Mouse (Mus musculus) urinary bladder, postnatal 14 days (tissue): ENCODE results near the gene Cpa1.

Experiments
- DNase-seq: peaks from one replicate; pipeline ENCODE4 v3.0.0; 2021; ENCODE audit warnings: low spot score

The Cpa1 gene

DNA sequence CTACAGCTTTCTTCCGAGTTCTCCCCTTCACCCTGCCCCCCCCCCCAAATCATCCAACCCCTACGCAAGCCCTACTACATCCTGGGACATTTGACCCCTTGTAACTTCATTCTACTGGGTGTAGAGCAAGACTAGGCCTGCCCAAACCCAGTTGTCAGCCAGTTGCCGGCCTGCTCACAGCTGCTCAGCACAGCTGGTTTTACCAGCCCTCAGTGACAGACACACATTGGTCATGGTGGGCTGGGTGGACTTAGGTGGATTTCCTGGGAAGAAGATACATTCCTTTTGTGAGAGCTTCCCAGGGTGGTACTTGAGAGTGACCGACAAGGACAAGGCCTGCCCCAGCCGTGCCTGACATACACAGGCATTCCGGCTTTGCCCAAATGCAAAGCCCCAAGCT, 18.0 kb upstream of the Cpa1 start:
- no peak for DNase-seq

- no peak for DNase-seq
Observed at GRCm38 (mm10) chr6:30621986-30622389, 17.0 kb upstream of the Cpa1 start.

DNA sequence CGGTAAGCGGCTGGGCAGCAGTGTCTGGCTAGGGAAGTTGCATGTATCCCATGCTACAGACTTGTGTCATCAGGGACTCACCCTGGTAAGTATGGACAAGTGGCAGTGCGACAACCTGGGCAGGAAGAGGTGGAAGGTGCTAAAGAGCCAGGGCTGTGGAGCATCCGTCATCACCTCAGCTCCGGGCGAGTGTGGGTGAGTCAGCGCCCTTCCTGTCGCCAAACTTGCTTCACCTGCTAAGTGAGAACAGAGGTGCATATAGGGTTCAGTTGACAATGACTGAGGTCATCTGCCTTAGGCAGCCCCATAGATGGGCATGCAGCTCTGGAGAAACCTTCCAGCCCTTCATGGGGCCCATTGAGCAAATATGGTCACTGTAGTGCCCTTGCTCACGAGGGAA, 14.3 kb upstream of the Cpa1 start:
- peak; percentile 55 for DNase-seq

GRCm38 (mm10) chr6:30628152-30628551, 10.9 kb upstream of the Cpa1 start:
- no peak for DNase-seq

- DNase-seq: no peak
Observed at GRCm38 (mm10) chr6:30629989-30630388, 9.0 kb upstream of the Cpa1 start.

DNA sequence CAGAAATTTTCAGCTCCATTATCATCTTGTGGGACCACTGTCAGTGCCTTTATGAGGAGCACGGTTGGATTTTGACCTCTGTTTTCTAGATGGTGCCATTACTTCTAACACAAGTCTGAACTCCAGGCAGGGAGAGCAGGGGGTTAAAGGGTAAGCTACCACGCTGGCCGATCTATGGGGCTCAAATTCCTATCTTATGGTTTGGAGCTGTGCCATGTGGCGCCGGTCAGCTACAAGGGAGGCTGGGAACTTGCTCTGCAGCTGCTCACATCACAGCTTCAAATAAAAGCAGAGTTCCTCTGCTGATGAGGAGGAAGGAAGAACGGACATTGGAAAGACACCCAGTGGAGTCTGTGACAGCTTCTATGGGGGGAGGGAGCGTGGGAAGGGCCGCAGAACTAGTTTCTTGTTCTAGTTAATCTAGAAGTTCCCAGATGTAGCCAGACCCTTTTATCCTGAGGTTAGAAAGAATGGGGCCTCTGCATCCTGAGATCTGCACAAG, 3.6 kb upstream of the Cpa1 start:
- DNase-seq: no peak

GRCm38 (mm10) chr6:30636186-30636842, 2.7 kb upstream of the Cpa1 start:
- no peak for DNase-seq

DNA sequence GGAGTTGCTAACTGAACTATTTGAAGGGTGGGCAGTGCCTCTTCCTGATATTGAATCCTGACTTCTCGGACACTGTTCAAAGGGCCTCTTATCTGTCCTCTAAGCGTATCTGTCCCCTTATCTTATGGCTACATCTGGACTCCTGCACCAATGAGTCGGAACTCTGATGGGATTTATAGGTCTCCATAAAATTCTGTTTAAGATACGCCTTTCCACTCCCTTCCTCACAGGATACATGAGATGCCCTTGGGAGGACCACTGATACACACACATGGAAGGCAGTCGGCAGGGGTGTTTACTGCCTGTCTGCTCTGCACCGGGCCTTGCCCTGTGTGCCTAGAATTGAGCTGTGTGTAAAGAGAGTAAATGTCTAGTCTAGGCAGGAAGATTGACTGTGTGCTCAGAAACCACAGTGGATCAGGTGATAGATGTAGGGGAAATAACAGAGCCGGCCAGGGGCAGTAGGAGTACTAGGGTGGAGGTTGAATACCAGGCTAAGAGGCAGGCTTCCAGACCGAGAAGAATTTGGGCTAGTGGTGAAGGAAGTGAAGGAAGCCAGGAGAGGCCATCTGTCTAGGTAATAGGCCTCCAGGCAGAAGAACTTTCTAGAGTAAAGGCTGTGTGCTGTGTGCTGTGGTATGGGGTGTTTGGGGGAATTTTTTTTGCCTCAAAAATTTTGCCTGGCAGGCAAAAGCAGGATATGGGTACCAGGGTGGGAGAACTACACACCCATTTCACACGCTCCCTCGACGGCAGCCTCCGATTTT, 4.9 kb downstream of the Cpa1 start:
- no peak for DNase-seq

DNA sequence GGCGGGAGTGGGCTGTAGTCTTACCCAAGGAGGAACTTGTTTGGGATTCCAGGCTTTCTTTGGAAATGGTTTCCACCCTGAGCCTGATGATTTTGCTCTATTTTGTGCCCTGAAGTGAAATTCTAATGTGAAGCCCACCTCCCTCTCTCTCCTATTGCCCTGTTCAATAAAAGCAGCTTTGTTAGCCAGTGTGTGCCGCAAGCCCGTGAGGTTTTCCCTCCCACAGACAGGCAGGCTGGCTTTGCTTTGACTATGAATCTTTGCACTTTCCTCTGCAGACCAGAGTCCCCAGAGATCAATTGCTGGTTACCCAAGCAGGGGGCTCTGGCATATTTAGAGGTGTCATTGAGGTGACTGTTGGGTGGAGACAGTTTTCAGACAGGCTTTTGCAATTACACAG, 5.4 kb downstream of the Cpa1 start:
- DNase-seq: no peak

GRCm38 (mm10) chr6:30645379-30645778, 6.4 kb downstream of the Cpa1 start:
- DNase-seq: no peak

DNA sequence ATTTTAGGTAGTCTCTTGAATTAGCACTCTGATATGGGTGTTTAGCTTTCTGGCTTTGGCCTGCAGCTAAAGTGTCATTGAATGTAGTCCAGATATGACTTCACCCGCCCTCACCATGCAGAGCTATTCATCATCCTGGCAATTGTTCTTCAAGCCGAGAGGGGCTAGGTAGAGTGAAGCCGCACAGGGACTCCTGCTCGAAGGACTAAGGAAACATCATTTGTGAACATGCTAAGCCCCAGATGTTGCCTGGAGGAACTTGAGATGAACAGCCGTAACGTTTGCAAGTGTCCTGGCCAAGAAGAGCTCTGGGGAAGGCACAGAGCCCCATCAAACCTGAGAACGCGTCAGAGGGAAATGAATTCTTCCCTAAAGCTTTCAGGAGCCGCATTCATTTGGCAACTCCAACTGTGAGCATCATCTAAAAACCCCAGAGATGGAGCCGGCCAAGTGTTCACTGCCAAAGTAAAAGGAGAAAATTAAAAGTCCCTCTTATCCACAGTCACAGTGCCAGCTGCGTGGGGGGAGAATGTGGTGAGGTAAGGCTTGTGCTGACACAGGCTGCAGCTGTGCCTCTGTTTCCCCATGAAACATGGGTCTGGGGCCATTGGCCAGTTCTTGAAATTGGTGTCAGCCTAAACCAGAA, 10.8 kb downstream of the Cpa1 start:
- DNase-seq: no peak

DNA sequence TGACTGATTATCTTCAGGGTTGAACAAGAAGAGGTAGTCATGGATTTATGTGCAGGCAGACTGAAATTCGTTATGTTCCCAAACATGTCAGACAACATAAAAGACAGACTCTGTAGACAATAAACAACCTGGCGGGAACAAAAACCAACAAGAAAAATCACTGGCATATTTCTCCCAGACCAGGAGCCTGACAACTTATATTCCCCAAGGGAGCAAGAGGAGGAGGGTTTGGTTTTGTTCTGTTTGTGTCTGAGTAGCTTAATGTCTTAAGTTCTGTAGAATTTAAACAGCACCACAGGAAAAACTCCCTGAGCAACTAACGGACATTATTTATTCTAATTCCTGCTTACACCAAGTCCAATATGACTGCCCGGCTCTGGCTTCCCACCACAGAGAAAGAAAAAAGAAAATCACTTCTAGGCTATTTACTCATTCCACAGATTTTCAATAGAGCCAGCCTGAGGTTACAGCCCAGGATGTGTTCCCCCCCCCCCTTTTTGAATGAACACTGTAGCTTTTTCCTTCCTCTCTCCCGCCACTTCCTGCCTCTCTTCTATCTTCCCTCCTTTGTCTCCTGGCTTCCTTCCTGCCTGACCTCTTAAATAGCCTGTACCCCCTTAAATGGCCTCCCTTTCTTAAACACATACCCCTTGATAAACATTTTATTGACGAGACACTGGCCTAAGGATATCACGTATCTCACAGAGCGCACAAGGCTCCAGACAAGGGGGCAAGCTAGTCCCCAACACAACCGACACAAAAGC, 13.6 kb downstream of the Cpa1 start:
- no peak for DNase-seq

GRCm38 (mm10) chr6:30653518-30653917, 14.5 kb downstream of the Cpa1 start:
- DNase-seq: no peak

DNA sequence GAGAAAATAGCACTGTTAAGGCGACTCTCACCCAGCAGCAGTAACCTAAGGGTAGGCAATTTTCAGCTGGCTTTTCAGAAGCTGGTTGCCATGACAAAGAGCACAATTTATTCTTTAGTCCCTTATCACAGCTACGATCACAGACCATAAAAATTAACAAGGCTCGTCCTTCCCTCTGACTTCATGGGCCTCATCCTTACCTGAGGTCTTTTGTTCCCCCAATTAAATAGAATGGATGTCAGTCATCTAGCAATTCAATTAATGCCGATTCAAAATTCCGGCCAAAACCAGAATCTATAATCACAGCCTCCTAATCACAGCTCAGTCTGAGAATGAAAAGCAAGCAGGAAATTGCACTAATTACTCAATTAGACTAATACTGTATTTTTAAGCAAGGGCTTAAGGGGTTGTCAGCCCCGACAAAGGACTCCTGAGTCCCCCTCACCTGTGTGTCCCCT, 15.4 kb downstream of the Cpa1 start:
- no peak for DNase-seq

- DNase-seq: no peak
Observed at GRCm38 (mm10) chr6:30654932-30655331, 15.9 kb downstream of the Cpa1 start.

- DNase-seq: no peak
Observed at GRCm38 (mm10) chr6:30657279-30657678, 18.3 kb downstream of the Cpa1 start.

DNA sequence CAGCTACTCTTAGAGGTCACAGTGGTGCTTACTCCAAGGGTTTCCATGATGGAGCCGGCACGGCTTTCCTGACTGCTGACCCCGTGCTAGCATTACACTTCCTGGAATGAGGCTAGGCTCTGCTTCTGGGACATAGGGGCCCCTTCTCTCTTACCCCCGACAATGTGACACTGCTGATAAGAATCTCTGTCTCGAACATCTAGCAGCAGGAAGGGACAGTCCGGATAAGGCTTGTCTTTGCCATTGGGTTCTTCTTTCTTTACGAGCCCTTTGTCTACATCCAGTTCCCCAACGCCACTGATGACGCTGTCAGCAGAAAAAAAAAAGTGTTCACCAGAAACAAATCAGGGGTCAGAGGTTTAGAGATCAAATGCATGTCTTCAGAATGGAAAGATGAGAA, 19.6 kb downstream of the Cpa1 start:
- no peak for DNase-seq

DNA sequence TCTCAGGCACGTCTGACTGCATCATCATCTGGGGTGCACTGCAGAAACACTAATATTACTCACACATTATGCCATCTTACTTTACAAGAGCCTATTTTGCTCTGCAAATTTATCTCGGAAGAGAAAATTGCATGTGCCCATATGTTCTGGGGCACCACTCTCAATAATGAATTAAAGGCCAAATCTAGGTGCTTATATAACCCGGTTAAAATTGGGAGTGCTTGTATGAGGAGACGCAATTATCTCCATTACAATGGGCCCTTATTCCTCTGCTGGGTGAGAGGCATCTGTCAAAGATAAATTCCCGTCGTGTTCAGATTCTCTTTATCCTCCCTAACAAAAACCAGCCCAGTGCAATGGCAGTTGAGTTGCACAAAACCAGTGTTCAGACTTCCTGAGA, 25.8 kb downstream of the Cpa1 start:
- DNase-seq: no peak

DNA sequence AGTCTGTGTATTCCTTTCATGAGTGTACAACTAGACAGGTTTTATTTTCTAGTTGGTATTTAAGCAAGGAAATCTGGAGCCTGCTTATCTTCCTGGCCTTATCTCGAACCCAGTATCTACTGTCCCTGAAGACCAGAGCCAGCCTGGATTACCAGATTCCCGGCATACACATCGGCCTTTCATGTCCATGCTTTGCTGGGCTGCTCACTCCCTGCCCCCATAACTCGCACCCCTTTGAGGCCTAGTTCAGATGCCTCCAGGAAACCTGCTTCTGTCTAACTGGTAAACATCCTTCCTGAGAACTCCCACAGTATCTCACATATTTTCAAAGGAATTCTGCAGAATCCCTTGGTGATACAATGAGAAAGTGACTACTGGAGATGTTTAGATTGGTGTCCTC, 26.3 kb downstream of the Cpa1 start:
- no peak for DNase-seq

DNA sequence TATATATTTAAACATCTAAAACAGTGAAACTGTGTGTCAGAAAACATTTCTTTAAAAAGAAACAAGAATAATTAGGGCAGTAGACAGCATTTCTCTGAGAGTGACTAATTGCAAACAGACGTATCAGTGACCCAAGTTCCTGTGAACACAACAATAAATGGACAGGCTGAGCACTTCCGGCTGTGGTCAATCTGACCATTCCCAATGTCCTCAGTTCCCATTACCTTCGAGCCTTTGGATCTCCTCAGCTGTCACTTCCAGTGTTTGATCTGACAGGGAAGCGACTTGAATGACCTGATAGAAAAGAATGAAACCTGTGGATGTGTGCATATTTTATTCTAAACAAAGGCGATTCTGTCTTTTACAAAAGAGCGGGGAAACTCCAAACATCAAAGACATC, 27.0 kb downstream of the Cpa1 start:
- DNase-seq: no peak

GRCm38 (mm10) chr6:30667585-30667984, 28.6 kb downstream of the Cpa1 start:
- DNase-seq: no peak

GRCm38 (mm10) chr6:30671696-30672095, 32.7 kb downstream of the Cpa1 start:
- no peak for DNase-seq
